Mouse (Mus musculus): ENCODE results near the gene Snx3.

Snx3 gene

GRCm38 (mm10) chr10:42578281-42578675, 76.4 kb downstream of the Snx3 start:
- DNase-seq (ENCODE audit: low read depth, low spot score) = no peak

GRCm38 (mm10) chr10:42578698-42579474, 77.1 kb downstream of the Snx3 start:
- DNase-seq (ENCODE audit: low read depth, low spot score) = no peak

GRCm38 (mm10) chr10:42579475-42580130, 77.8 kb downstream of the Snx3 start:
- no peak for DNase-seq (ENCODE audit: low read depth, low spot score)

GRCm38 (mm10) chr10:42580131-42580950, 78.5 kb downstream of the Snx3 start:
- no peak for DNase-seq (ENCODE audit: low read depth, low spot score)

GRCm38 (mm10) chr10:42580951-42581277, 79.1 kb downstream of the Snx3 start:
- no peak for DNase-seq (ENCODE audit: low read depth, low spot score)

GRCm38 (mm10) chr10:42581694-42582565, 80.1 kb downstream of the Snx3 start:
- DNase-seq (ENCODE audit: low read depth, low spot score) = no peak

- no peak for DNase-seq (ENCODE audit: low read depth, low spot score)
Observed at GRCm38 (mm10) chr10:42582566-42583110, 80.8 kb downstream of the Snx3 start.

- no peak for DNase-seq (ENCODE audit: low read depth, low spot score)
Observed at GRCm38 (mm10) chr10:42583157-42583872, 81.5 kb downstream of the Snx3 start, which contains the start of the genes Nr2e1 and Ostm1. Gene Nr2e1, minus strand, starts transcription at chr10:42583632. Gene Ostm1, plus strand, starts transcription at chr10:42583822.

- DNase-seq (ENCODE audit: low read depth, low spot score) = no peak
Observed at GRCm38 (mm10) chr10:42583902-42584435, 82.1 kb downstream of the Snx3 start.

GRCm38 (mm10) chr10:42584436-42584983, 82.7 kb downstream of the Snx3 start:
- no peak for DNase-seq (ENCODE audit: low read depth, low spot score)
